Mouse (Mus musculus) heart, embryonic 13.5 days (tissue): ENCODE data around the gene Ezh1. TPM values are rescaled to one million over a fixed set of nuclear protein-coding genes. Genes with fewer than 3 reads are reported as not detected.
A peak's percentile ranks its signal among the peaks of the same experiment; 100 is the strongest.

Source experiments
- ATAC-seq: fragments of 200-750 bp; cut with Nextera tagmentation; 2 replicates; pipeline ENCODE4 v1.8.0; 2017; ENCODE audit warnings: moderate TSS enrichment; ENCODE audit not compliant: insufficient number of reproducible peaks, low FRiP score, low TSS enrichment; ENCODE audit errors: extremely low read depth
- H3K27ac ChIP-seq: fragments of 300-500 bp; sonication (generic); replicated peaks from 2 replicates; pipeline ENCODE4 v1.5.1; 2015; ENCODE audit warnings: moderate library complexity, mild to moderate bottlenecking, inconsistent platforms
- H3K27me3 ChIP-seq: fragments of 300-500 bp; sonication (generic); replicated peaks from 2 replicates; pipeline ENCODE4 v1.6.1; 2015; ENCODE audit warnings: mild to moderate bottlenecking, inconsistent platforms
- H3K36me3 ChIP-seq: fragments of 300-500 bp; sonication (generic); 2 replicates; pipeline ENCODE4 v1.6.1; 2015; ENCODE audit warnings: mild to moderate bottlenecking, inconsistent platforms
- H3K4me1 ChIP-seq: fragments of 300-500 bp; sonication (generic); 2 replicates; pipeline ENCODE4 v1.6.1; 2015; ENCODE audit warnings: inconsistent platforms
- H3K4me2 ChIP-seq: fragments of 300-500 bp; sonication (generic); 2 replicates; pipeline ENCODE4 v1.6.1; 2015; ENCODE audit warnings: inconsistent platforms, mild to moderate bottlenecking, moderate library complexity
- H3K4me3 ChIP-seq: fragments of 300-500 bp; sonication (generic); 2 replicates; pipeline ENCODE4 v1.5.1; 2015; ENCODE audit warnings: moderate library complexity, mild to moderate bottlenecking, inconsistent platforms
- H3K9ac ChIP-seq: fragments of 300-500 bp; sonication (generic); 2 replicates; pipeline ENCODE4 v1.6.1; 2015; ENCODE audit warnings: inconsistent platforms, mild to moderate bottlenecking, moderate library complexity
- H3K9me3 ChIP-seq: fragments of 300-500 bp; sonication (generic); 2 replicates; pipeline ENCODE4 v1.6.1; 2016; ENCODE audit warnings: inconsistent platforms
- WGBS: fragments of 180-500 bp; shearing (Covaris S2); methylation state at CpG from one replicate; pipeline ENCODE4 v1.1.7; 2015; ENCODE audit warnings: mixed read lengths; 5-methylcytosine and 5-hydroxymethylcytosine counted together
- polyA plus RNA-seq: library from polyadenylated mRNA; unstranded; fragments of >200 nt; fragmentation: Nextera tagmentation; extraction: Ambion mirVana; gene quantifications from 2 replicates; pipeline ENCODE4 v1.2.1, GENCODE M21; 2015

Gene Ezh1
- polyA plus RNA-seq, 1 experiment from 2014 or later: 11.7 TPM

- no peaks in the 10 kb centered on the region for H3K9me3 ChIP-seq
- peak; percentile 81 for ATAC-seq
- peaks cover 18% of the 10 kb centered on the region for H3K36me3 ChIP-seq
- WGBS: 1% methylated on average over 43 of the region's 43 CpGs
- peaks cover 86% of the 10 kb centered on the region for H3K4me1 ChIP-seq
- peaks cover 32% of the 10 kb centered on the region for H3K27me3 ChIP-seq
- H3K4me2 ChIP-seq: peak within 1 kb of the TSS; percentile 99
- H3K27ac ChIP-seq: peak within 1 kb of the TSS; percentile 90
- peak within 1 kb of the TSS; percentile 75 for H3K4me3 ChIP-seq
- peak within 1 kb of the TSS; percentile 88 for H3K9ac ChIP-seq
Measured at GRCm38 (mm10) chr11:101259948-101260825, 33.9 kb upstream of the Ezh1 start, which contains the start of gene Wnk4. TSS of gene Wnk4 (plus strand) at chr11:101260567.

GRCm38 (mm10) chr11:101259261-101259712 lies 33.0 kb upstream of the Ezh1 start:
- peak overlapping the region; percentile 90 for H3K27ac ChIP-seq
- H3K27me3 ChIP-seq: peaks cover 24% of the 10 kb centered on the region
- no peaks in the 10 kb centered on the region for H3K9me3 ChIP-seq
- peak overlapping the region; percentile 75 for H3K4me3 ChIP-seq
- peaks cover 87% of the 10 kb centered on the region for H3K4me1 ChIP-seq
- H3K9ac ChIP-seq: peak overlapping the region; percentile 88
- peaks cover 18% of the 10 kb centered on the region for H3K36me3 ChIP-seq
- peak overlapping the region; percentile 99 for H3K4me2 ChIP-seq
- 27% methylated on average over 6 of the region's 6 CpGs for WGBS
- no peak for ATAC-seq

GRCm38 (mm10) chr11:101255826-101256775 lies 29.8 kb upstream of the Ezh1 start:
- Histone ChIP-seq H3K27me3 (no peaks in the 10 kb centered on the region), H3K4me1 (peaks cover 70% of the 10 kb centered on the region), H3K27ac (peak overlapping the region; percentile 83), H3K4me3 (no peak overlapping the region), H3K4me2 (0 out of 2 replicates have a peak overlapping the region, but pooled peaks have one; percentile 10), H3K9ac (0 out of 2 replicates have a peak overlapping the region, but pooled peaks have one; percentile 20), H3K9me3 (no peaks in the 10 kb centered on the region), H3K36me3 (peaks cover 18% of the 10 kb centered on the region)
- ATAC-seq: no peak
- 54% methylated on average over 13 of the region's 13 CpGs for WGBS

- peak within 1 kb of the TSS; percentile 94 for H3K4me3 ChIP-seq
- 0 out of 2 replicates have a peak, but pooled peaks cover 3% of the 10 kb centered on the region for H3K27me3 ChIP-seq
- WGBS: 0% methylated on average over 40 of the region's 40 CpGs
- peaks cover 55% of the 10 kb centered on the region for H3K4me1 ChIP-seq
- H3K36me3 ChIP-seq: peaks cover 16% of the 10 kb centered on the region
- peak within 1 kb of the TSS; percentile 95 for H3K27ac ChIP-seq
- H3K9ac ChIP-seq: peak within 1 kb of the TSS; percentile 96
- no peaks in the 10 kb centered on the region for H3K9me3 ChIP-seq
- peak within 1 kb of the TSS; percentile 91 for H3K4me2 ChIP-seq
- ATAC-seq: peak; percentile 63
Measured at GRCm38 (mm10) chr11:101253613-101254389, 27.5 kb upstream of the Ezh1 start, which contains the start of gene Vps25. TSS of gene Vps25 (plus strand) at chr11:101253707.

GRCm38 (mm10) chr11:101252941-101253340 lies 26.7 kb upstream of the Ezh1 start:
- Histone ChIP-seq H3K4me2 (peak overlapping the region; percentile 91), H3K36me3 (peaks cover 10% of the 10 kb centered on the region), H3K27me3 (peaks cover 9% of the 10 kb centered on the region), H3K9me3 (no peaks in the 10 kb centered on the region), H3K4me1 (peaks cover 50% of the 10 kb centered on the region), H3K9ac (peak overlapping the region; percentile 96), H3K27ac (peak overlapping the region; percentile 95), H3K4me3 (peak overlapping the region; percentile 94)
- no peak for ATAC-seq
- WGBS: 9% methylated on average over 7 of the region's 7 CpGs

- no peaks in the 10 kb centered on the region for H3K9me3 ChIP-seq
- no peak overlapping the region for H3K4me3 ChIP-seq
- H3K4me1 ChIP-seq: peaks cover 43% of the 10 kb centered on the region
- no peak overlapping the region for H3K4me2 ChIP-seq
- peaks cover 28% of the 10 kb centered on the region for H3K27me3 ChIP-seq
- no peaks in the 10 kb centered on the region for H3K36me3 ChIP-seq
- H3K9ac ChIP-seq: no peak overlapping the region
- H3K27ac ChIP-seq: no peak overlapping the region
- 65% methylated on average over 2 of the region's 2 CpGs for WGBS
- no peak for ATAC-seq
Measured at GRCm38 (mm10) chr11:101251031-101251430, 24.8 kb upstream of the Ezh1 start.

- peak overlapping the region; percentile 92 for H3K4me2 ChIP-seq
- peaks cover 36% of the 10 kb centered on the region for H3K4me1 ChIP-seq
- no peak for ATAC-seq
- peaks cover 54% of the 10 kb centered on the region for H3K27me3 ChIP-seq
- peak overlapping the region; percentile 91 for H3K9ac ChIP-seq
- H3K4me3 ChIP-seq: peak overlapping the region; percentile 79
- H3K36me3 ChIP-seq: no peaks in the 10 kb centered on the region
- peak overlapping the region; percentile 94 for H3K27ac ChIP-seq
- no peaks in the 10 kb centered on the region for H3K9me3 ChIP-seq
- WGBS: 23% methylated on average over 14 of the region's 14 CpGs
Measured at GRCm38 (mm10) chr11:101248258-101248994, 22.2 kb upstream of the Ezh1 start.

GRCm38 (mm10) chr11:101247521-101248030 lies 21.3 kb upstream of the Ezh1 start:
- Histone ChIP-seq H3K36me3 (no peaks in the 10 kb centered on the region), H3K4me2 (peak overlapping the region; percentile 92), H3K27me3 (peaks cover 58% of the 10 kb centered on the region), H3K9ac (peak overlapping the region; percentile 91), H3K27ac (peak overlapping the region; percentile 94), H3K4me1 (peaks cover 30% of the 10 kb centered on the region), H3K4me3 (peak overlapping the region; percentile 79), H3K9me3 (no peaks in the 10 kb centered on the region)
- ATAC-seq: no peak
- 63% methylated on average over 6 of the region's 6 CpGs for WGBS

- H3K9me3 ChIP-seq: no peaks in the 10 kb centered on the region
- H3K4me3 ChIP-seq: peak overlapping the region; percentile 79
- no peaks in the 10 kb centered on the region for H3K36me3 ChIP-seq
- peaks cover 26% of the 10 kb centered on the region for H3K4me1 ChIP-seq
- H3K27ac ChIP-seq: peak overlapping the region; percentile 94
- peak overlapping the region; percentile 92 for H3K4me2 ChIP-seq
- peak overlapping the region; percentile 91 for H3K9ac ChIP-seq
- peak; percentile 25; the same call in 1 of the 2 replicates for ATAC-seq
- peaks cover 58% of the 10 kb centered on the region for H3K27me3 ChIP-seq
- 4% methylated on average over 7 of the region's 7 CpGs for WGBS
Measured at GRCm38 (mm10) chr11:101246702-101247012, 20.4 kb upstream of the Ezh1 start.
